Mouse (Mus musculus): Measurements from ENCODE around the gene Rln3. TPM values are rescaled to one million over a fixed set of nuclear protein-coding genes. Genes with fewer than 3 reads are reported as not detected.

Rln3 gene
- polyA plus RNA-seq, 1 experiment from 2014 or later, result 1.6 TPM

DNA sequence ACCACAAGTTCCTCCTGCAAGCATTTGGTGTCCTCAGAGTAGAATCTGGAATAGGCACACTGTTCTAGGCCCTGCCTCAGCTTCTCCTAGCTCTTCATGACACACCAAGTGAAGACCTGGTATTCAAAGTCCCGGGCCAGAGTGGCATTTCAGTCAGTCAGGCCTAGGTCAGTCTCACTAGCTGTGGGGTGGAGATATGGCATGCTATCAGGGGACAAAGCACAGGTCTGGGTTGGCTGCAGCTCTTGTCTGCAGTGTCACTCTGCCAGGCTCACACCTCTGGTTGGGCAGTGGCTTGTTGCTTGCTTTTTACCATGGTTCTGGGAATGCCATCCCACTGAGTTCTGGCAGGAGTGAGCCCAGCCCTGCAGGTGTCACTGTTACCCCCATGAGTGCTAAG is 31.6 kb upstream of the Rln3 start:
- no peaks in the 10 kb centered on the region for H3K27me3 ChIP-seq (ENCODE audit: control insufficient read depth, insufficient read depth, low read length)
- no peak overlapping the region for H3K4me3 ChIP-seq (replicated peaks; ENCODE audit: low read length)
- no peak for DNase-seq (ENCODE audit: low spot score)
- H3K9ac ChIP-seq, result no peak overlapping the region
- H3K36me3 ChIP-seq (replicated peaks; ENCODE audit: control insufficient read depth, insufficient read depth), result peaks cover 47% of the 10 kb centered on the region
- no peak overlapping the region for H3K4me2 ChIP-seq (replicated peaks)
- H3K4me1 ChIP-seq (replicated peaks; ENCODE audit: control insufficient read depth, insufficient read depth, low read length), result peaks cover 12% of the 10 kb centered on the region
- H3K27ac ChIP-seq, result no peak overlapping the region
- 96% methylated on average over 1 of the region's 1 CpGs for WGBS
- no peaks in the 10 kb centered on the region for H3K9me3 ChIP-seq (ENCODE audit: control insufficient read depth, low read length)
- no peak for ATAC-seq (ENCODE audit: low FRiP score)

DNA sequence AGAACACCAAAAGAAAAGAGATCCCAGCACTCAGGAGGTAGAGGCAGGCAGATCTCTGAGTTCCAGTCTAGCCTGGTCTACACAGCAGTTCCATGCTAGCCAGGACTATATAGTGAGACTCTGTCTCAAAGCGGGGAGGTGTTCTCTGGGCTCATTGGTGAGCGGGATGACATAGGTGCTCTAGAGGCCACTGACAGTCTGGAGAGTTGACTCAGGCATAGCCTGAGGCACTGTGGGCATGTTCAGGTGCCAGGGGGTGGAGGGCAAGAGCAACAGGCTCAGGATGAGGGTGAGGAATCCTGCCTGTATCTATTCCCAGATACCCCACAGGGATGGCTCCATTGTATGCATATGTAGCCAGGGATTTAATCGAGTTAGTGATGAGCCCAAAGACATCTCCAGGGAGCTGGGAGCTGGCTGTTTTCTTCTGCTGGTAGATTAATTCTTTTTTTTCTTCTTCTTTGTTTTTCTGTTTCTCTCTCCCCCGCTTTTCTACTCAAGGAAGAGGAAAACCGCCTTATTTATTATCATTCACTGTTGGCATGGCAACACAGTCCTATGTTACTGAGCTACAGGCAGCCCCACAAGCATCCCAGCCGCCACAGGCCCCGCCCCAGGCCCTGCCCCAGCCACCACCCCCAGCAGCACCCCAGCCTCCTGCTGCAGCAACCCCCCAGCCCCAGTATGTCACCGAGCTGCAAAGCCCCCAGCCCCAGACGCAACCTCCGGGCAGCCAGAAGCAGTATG is 28.6 kb upstream of the Rln3 start:
- H3K27me3 ChIP-seq (ENCODE audit: control insufficient read depth, insufficient read depth, low read length), result no peaks in the 10 kb centered on the region
- H3K4me1 ChIP-seq (replicated peaks; ENCODE audit: control insufficient read depth, insufficient read depth, low read length), result peaks cover 23% of the 10 kb centered on the region
- 33% methylated on average over 10 of the region's 10 CpGs for WGBS
- H3K4me3 ChIP-seq (replicated peaks; ENCODE audit: low read length), result no peak overlapping the region
- H3K9ac ChIP-seq, result peak overlapping the region; percentile 46
- H3K36me3 ChIP-seq (replicated peaks; ENCODE audit: control insufficient read depth, insufficient read depth), result peaks cover 22% of the 10 kb centered on the region
- peak overlapping the region; percentile 17; the same call in 1 of the 2 replicates for H3K4me2 ChIP-seq (replicated peaks)
- ATAC-seq (ENCODE audit: low FRiP score), result no peak
- no peaks in the 10 kb centered on the region for H3K9me3 ChIP-seq (ENCODE audit: control insufficient read depth, low read length)
- H3K27ac ChIP-seq, result peak overlapping the region; percentile 75
- DNase-seq (ENCODE audit: low spot score), result no peak

DNA sequence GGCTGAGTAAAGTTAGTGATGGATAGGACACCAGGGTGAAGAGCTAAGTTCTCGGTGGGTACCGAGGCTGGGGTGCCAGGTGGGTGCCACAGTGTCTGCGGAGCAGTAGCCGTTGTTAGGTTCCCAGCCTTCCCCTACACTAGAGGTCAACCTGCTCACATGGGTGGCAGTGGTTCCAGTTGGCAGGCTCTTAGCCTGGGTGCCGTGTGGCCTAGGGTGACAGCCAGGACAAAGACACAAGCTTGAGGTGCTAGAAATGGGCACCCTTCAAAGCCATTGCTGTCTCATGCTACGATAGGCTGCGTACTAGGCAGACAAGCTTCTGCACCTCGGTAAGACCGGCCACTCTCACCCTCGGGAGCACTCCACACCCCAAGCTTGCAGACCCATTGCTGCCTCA is 27.5 kb upstream of the Rln3 start:
- Histone ChIP-seq H3K9me3 (ENCODE audit: control insufficient read depth, low read length) (no peaks in the 10 kb centered on the region), H3K27ac (no peak overlapping the region)

DNA sequence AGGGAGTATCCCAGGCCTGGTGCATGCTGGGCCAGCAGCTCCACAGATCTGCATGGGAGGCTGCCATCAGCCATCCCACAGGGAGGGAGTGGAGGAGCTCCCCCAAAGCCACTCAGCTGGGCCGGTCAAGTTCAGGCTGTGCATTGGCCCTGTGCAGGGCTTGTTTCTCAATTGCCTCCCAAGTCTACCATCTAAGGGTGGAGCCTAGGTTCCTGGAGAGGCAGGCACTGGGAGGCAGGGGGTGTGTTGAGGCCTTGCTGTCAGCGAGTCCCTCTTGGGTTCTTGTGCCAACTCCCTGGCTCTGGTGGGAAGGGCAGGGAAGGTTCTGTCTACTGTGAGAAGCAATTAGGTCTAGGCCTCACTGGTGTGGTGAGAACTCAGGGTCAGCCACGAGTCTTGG is 27.1 kb upstream of the Rln3 start:
- no peak overlapping the region for H3K4me2 ChIP-seq (replicated peaks)
- ATAC-seq (ENCODE audit: low FRiP score) (no peak), DNase-seq (ENCODE audit: low spot score) (no peak)
- no peak overlapping the region for H3K9ac ChIP-seq
- no peak overlapping the region for H3K27ac ChIP-seq
- WGBS, result 72% methylated on average over 3 of the region's 3 CpGs
- peaks cover 32% of the 10 kb centered on the region for H3K4me1 ChIP-seq (replicated peaks; ENCODE audit: control insufficient read depth, insufficient read depth, low read length)
- peaks cover 20% of the 10 kb centered on the region for H3K36me3 ChIP-seq (replicated peaks; ENCODE audit: control insufficient read depth, insufficient read depth)
- H3K4me3 ChIP-seq (replicated peaks; ENCODE audit: low read length), result no peak overlapping the region
- H3K9me3 ChIP-seq (ENCODE audit: control insufficient read depth, low read length), result no peaks in the 10 kb centered on the region
- H3K27me3 ChIP-seq (ENCODE audit: control insufficient read depth, insufficient read depth, low read length), result no peaks in the 10 kb centered on the region

More for the DNA sequence above, 27.5 kb upstream of the Rln3 start:
- 84% methylated on average over 10 of the region's 10 CpGs for WGBS
- ATAC-seq (ENCODE audit: low FRiP score) (no peak), DNase-seq (ENCODE audit: low spot score) (no peak)
- Histone ChIP-seq H3K4me1 (replicated peaks; ENCODE audit: control insufficient read depth, insufficient read depth, low read length) (peaks cover 32% of the 10 kb centered on the region), H3K27me3 (ENCODE audit: control insufficient read depth, insufficient read depth, low read length) (no peaks in the 10 kb centered on the region), H3K9ac (no peak overlapping the region), H3K36me3 (replicated peaks; ENCODE audit: control insufficient read depth, insufficient read depth) (peaks cover 22% of the 10 kb centered on the region), H3K4me3 (replicated peaks; ENCODE audit: low read length) (no peak overlapping the region), H3K4me2 (replicated peaks) (no peak overlapping the region)

GRCm38 (mm10) chr8:84070667-84071066 is 25.9 kb upstream of the Rln3 start:
- ATAC-seq (ENCODE audit: low FRiP score) (no peak), DNase-seq (ENCODE audit: low spot score) (no peak)
- WGBS, result 93% methylated on average over 2 of the region's 2 CpGs
- Histone ChIP-seq H3K36me3 (replicated peaks; ENCODE audit: control insufficient read depth, insufficient read depth) (peaks cover 16% of the 10 kb centered on the region), H3K4me2 (replicated peaks) (no peak overlapping the region), H3K4me1 (replicated peaks; ENCODE audit: control insufficient read depth, insufficient read depth, low read length) (peaks cover 32% of the 10 kb centered on the region), H3K4me3 (replicated peaks; ENCODE audit: low read length) (no peak overlapping the region), H3K27me3 (ENCODE audit: control insufficient read depth, insufficient read depth, low read length) (no peaks in the 10 kb centered on the region), H3K9ac (no peak overlapping the region), H3K9me3 (ENCODE audit: control insufficient read depth, low read length) (no peaks in the 10 kb centered on the region), H3K27ac (no peak overlapping the region)

GRCm38 (mm10) chr8:84070241-84070640 is 25.4 kb upstream of the Rln3 start:
- no peak overlapping the region for H3K4me3 ChIP-seq (replicated peaks; ENCODE audit: low read length)
- no peak overlapping the region for H3K4me2 ChIP-seq (replicated peaks)
- ATAC-seq (ENCODE audit: low FRiP score) (no peak), DNase-seq (ENCODE audit: low spot score) (no peak)
- no peak overlapping the region; the same call in 1 of the 2 replicates for H3K27ac ChIP-seq
- peaks cover 32% of the 10 kb centered on the region for H3K4me1 ChIP-seq (replicated peaks; ENCODE audit: control insufficient read depth, insufficient read depth, low read length)
- no peaks in the 10 kb centered on the region for H3K27me3 ChIP-seq (ENCODE audit: control insufficient read depth, insufficient read depth, low read length)
- WGBS, result 81% methylated on average over 5 of the region's 5 CpGs
- no peak overlapping the region for H3K9ac ChIP-seq
- no peaks in the 10 kb centered on the region for H3K9me3 ChIP-seq (ENCODE audit: control insufficient read depth, low read length)
- H3K36me3 ChIP-seq (replicated peaks; ENCODE audit: control insufficient read depth, insufficient read depth), result peaks cover 12% of the 10 kb centered on the region

DNA sequence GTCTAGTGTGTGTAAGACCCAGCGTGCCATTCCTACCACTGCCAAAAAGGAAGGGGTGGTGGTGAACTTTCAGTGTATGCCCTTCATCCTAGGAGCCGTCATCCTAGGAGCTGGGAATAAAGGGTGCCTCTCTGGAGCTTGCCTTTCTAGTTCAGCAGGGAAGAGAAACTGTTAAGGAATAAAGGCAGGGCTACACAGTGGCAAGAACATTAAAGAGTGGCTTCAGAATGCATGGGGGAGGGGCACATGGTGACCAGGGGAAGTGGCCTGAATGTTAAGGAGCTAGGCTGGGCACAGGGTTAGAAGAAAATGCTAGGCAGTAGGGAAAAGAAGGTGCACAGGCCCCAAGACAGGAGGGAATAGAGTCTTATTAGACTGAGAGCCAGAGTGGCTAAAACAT is 24.9 kb upstream of the Rln3 start:
- H3K36me3 ChIP-seq (replicated peaks; ENCODE audit: control insufficient read depth, insufficient read depth), result peaks cover 7% of the 10 kb centered on the region; the same call in 1 of the 2 replicates
- peaks cover 32% of the 10 kb centered on the region for H3K4me1 ChIP-seq (replicated peaks; ENCODE audit: control insufficient read depth, insufficient read depth, low read length)
- DNase-seq (ENCODE audit: low spot score) (no peak), ATAC-seq (ENCODE audit: low FRiP score) (no peak)
- H3K4me2 ChIP-seq (replicated peaks), result no peak overlapping the region
- H3K9me3 ChIP-seq (ENCODE audit: control insufficient read depth, low read length), result no peaks in the 10 kb centered on the region
- H3K27me3 ChIP-seq (ENCODE audit: control insufficient read depth, insufficient read depth, low read length), result no peaks in the 10 kb centered on the region
- WGBS, result 47% methylated on average over 2 of the region's 2 CpGs
- no peak overlapping the region; the same call in 1 of the 2 replicates for H3K27ac ChIP-seq
- H3K9ac ChIP-seq, result no peak overlapping the region
- H3K4me3 ChIP-seq (replicated peaks; ENCODE audit: low read length), result no peak overlapping the region

GRCm38 (mm10) chr8:84069169-84069568 is 24.4 kb upstream of the Rln3 start:
- no peak for ATAC-seq (ENCODE audit: low FRiP score)
- Histone ChIP-seq H3K4me2 (replicated peaks) (no peak overlapping the region), H3K27me3 (ENCODE audit: control insufficient read depth, insufficient read depth, low read length) (no peaks in the 10 kb centered on the region), H3K9me3 (ENCODE audit: control insufficient read depth, low read length) (no peaks in the 10 kb centered on the region), H3K9ac (no peak overlapping the region), H3K4me3 (replicated peaks; ENCODE audit: low read length) (no peak overlapping the region), H3K27ac (no peak overlapping the region), H3K36me3 (replicated peaks; ENCODE audit: control insufficient read depth, insufficient read depth) (peaks cover 1% of the 10 kb centered on the region; the same call in 1 of the 2 replicates), H3K4me1 (replicated peaks; ENCODE audit: control insufficient read depth, insufficient read depth, low read length) (peaks cover 32% of the 10 kb centered on the region)
- DNase-seq (ENCODE audit: low spot score), result no peak
- WGBS, result 40% methylated on average over 1 of the region's 1 CpGs

- no peak overlapping the region for H3K4me3 ChIP-seq (replicated peaks; ENCODE audit: low read length)
- no peak overlapping the region; the same call in 1 of the 2 replicates for H3K4me2 ChIP-seq (replicated peaks)
- DNase-seq (ENCODE audit: low spot score) (no peak), ATAC-seq (ENCODE audit: low FRiP score) (no peak)
- no peak overlapping the region for H3K27ac ChIP-seq
- H3K27me3 ChIP-seq (ENCODE audit: control insufficient read depth, insufficient read depth, low read length), result no peaks in the 10 kb centered on the region
- 71% methylated on average over 12 of the region's 12 CpGs for WGBS
- peaks cover 26% of the 10 kb centered on the region for H3K4me1 ChIP-seq (replicated peaks; ENCODE audit: control insufficient read depth, insufficient read depth, low read length)
- H3K36me3 ChIP-seq (replicated peaks; ENCODE audit: control insufficient read depth, insufficient read depth), result no peaks in the 10 kb centered on the region
- no peaks in the 10 kb centered on the region for H3K9me3 ChIP-seq (ENCODE audit: control insufficient read depth, low read length)
- no peak overlapping the region for H3K9ac ChIP-seq
These were observed 23.7 kb upstream of the Rln3 start for GRCm38 (mm10) chr8:84068316-84069035.

Data from hindbrain, embryonic 14.5 days (tissue).